Mouse (Mus musculus): ENCODE results near the gene Clk2.

Gene Clk2

GRCm38 (mm10) chr3:89221167-89221566, 56.6 kb downstream of the Clk2 start:
- in situ Hi-C loops (cut with MseI, MboI): no loop called here

- in situ Hi-C loops (cut with MseI, MboI): no loop called here
Observed at GRCm38 (mm10) chr3:89224796-89225195, 60.2 kb downstream of the Clk2 start.

- in situ Hi-C loops (cut with MseI, MboI): no loop called here
Observed at GRCm38 (mm10) chr3:89225321-89225815, 60.8 kb downstream of the Clk2 start.

DNA sequence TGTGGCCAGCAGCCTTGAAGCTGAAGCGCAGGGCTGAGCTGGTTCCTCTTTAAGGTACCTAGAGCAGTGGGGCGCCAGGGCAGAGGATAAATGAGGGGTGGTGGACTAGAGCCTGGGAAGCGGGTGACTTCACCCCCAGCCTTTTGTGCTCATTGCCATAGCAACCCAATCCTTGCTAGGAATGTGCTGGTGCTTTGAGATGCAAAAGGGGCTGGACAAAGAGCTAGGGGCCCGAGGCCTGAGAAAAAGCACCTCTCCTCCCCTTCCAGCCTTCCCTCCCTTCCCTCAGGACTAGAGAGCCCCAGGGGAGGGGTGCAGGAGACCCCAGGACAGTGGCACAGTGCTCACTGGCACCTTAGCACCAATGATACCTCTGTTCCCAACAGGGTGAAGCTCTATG, 61.3 kb downstream of the Clk2 start:
- in situ Hi-C loops (cut with MseI, MboI): no loop called here

GRCm38 (mm10) chr3:89226361-89226760, 61.8 kb downstream of the Clk2 start:
- in situ Hi-C loops (cut with MseI, MboI): no loop called here

Measured in mouse trophoblast stem cell (cell line).